Mouse (Mus musculus): ENCODE results near the gene Sim2.

Sim2 gene

DNA sequence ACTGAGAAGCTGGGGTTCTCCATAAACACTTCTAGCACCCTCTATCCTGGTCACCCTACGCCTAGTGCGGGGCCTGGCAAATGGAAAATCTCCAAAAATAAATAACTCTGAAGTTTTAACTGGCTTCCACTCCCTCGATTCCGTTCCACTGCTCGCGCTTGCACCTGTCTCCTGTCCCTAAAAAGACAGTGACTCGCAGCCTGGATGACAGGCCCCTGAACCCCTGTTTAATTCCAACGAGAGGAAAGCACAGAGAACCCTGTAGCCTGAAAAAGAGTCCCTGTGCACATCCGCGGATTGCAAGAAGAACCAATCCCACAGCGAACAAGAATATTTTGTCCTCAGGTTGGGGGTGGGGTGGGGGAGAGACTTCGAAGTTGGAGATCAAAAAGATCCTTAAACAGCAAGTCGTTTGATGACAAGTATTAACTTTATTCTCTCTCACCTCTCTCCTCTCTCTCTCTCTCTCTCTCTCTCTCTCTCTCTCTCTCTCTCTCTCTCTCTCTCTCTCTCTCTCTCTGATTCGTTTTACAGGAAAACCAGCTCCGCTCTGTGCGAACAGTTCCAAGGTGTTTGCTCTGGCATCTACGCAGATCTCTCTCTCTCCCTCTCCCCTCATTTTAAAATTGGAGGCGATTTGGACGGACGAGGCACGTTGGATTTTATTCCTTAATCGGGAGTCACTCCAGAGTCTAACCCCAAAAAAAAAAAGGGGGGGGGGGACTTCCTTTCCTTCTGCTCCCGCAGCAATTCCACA is 6.2 kb upstream of the Sim2 start:
- no peak for DNase-seq (ENCODE audit: low spot score in 2 of 2)

DNA sequence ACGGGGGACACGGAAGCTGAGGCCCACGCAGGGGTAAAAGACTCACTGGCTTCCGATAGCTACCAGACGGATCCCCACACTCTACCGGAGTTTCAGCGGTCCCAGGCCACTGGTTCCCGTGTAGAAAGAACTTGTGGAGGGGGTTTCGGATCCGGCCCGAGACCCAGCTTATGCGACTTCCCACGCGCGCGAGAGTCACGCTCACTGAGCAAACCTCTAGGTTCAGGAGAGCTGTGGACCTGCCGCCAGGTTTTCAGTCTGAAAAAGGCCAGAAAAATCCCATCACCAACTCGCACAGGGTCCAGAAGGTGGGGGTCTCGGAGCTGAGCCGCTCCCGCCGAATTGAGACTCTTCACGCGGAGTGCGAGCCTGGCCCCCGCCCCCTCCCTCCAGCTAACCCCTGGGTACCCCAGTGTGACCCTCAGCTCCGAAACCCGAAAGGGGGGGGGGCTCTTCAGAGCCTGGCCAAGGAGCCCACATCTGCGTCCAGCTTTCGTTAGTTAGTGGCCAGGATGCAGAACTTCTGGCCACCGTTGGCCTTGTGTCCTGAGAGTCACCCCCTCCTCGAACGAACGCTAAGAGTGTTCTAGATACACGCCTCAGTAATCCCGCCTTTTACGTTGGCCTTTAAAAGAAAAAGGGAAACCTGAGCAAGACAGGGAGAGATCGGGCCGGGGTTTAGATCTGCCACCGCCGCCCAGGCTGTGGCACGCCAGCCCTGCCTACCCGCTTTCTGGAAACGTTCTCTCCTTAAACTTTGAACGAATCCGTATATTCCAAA is 5.5 kb upstream of the Sim2 start:
- no peak for DNase-seq (ENCODE audit: low spot score in 2 of 2)

DNA sequence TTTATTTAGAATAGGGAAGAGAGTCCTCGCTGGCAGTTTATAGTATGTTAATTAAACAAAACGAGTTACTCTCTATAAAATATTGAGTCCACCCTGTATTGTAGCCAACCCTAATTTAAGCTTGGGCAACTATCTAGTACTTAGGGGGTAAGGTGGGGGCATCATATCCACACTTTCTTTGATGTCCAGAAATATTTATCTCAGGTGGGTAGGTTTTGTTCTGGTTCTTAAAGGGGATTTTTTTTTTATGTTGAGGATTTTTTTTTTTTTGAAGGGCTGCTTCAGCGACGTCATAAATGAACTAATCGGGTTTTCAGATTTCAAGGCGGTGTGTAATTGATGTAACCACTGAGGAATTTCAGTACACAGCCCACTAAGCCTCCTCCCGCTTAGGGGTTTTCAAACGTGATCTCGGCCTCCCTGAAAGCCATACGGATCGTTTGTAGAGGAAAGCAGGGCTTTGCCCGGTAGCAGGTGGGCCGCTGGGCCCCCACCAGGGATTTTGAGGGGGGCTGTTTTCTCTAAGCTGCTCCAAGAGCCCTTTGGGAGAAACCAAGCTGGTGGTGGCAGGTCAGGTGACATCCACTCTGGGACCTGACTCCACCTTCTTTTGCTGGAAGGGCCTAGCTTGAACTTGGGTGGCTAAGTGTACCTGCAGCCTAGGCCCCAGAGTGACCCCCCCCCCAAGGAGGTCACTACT is 4.7 kb upstream of the Sim2 start:
- DNase-seq (ENCODE audit: low spot score in 2 of 2) = no peak

DNA sequence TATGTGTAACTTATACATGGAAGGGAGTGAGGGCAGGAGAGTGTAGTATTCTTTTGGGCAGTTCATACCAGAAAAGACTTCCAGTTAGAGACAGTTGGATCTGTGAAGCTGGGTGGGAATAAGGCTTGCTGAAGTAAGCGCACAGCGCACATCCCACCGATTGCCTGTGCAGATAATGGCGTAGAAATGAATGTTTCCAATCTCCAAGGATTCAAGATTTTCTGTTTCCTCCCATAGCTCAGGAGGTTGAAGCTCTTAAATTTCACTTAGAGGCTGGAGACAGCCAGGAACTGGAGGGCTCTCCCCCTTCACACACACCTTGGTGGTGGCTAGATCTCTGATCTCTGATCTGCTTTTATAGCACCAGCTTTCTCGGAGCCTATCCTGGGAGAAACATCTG is 3.1 kb upstream of the Sim2 start:
- DNase-seq (ENCODE audit: low spot score in 2 of 2) = no peak

DNA sequence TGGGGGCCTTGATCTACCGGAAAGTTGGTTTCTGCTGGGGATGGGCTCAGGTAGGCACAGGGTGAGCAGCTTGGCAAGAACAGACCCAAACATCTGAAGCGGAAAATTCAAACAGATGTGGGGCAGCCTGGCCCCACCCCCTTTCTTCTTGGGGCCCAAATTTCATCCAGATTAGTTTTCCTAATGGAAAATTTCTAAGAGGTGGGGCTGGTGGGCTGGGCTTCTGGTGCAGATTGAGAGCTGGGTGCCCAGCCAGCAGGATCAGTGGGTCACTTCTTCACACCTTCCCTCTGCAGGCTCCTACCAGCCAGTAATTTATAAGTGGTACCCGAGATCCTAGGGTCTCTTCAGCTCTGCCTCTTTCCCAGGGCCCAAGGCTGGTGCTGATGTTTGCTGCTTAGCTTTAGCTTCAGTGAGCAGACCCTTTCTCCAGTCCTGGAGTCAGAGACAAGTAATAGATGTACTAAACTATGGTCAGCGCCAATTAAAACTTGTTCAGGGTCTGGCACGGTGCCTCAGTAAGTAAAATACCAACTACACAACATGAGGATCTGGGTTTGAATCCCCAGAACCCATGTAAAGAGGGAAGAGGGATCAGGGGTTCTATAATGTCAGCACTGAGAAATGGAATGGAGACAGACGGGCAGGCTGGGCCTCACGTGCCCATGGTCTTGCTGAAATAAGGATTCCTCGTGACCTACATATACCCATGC is 2.6 kb upstream of the Sim2 start:
- DNase-seq (ENCODE audit: low spot score in 2 of 2) = no peak

DNA sequence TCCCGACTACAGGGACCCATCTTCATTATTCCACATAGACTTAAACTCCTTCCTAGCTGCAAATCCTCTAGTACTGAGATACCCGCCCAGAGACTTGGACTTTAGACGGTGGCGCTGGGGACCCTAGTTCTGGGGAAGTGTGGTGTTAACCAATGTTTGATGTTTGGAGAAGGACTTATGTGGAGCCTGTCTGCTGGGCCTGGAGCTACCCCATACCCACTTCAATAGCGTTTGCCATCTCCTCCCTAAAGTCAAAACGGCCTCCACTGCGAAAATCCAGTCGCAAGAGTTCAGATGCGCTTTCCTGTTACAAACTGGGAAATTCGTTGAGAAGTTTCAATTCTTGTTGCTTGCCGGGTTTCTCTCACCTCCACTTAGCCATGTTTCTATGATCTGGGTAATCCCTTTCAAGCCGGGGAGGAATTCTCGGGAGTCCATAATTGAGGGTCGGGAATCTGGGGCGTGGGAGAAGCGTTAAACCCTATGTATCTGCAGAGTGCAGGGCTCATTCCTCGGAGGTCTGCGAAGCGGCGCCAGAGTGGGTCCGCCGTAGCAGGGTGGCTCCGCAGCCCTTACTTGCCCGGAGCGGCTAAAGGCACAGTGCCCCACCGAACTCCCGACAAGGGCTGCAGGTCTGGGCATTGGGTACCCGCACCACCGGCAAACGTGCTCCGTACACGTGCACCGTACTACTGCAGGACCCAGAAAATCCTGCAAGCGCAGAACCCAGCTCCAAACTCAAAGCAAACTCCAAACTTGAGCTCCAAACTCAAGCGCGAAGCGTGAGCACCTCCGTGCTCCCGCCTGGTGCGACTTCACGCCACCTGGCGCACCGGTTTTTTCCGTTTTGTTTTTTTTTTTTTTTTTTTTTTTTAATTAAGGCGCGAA is 1.5 kb upstream of the Sim2 start:
- no peak for DNase-seq (ENCODE audit: low spot score in 2 of 2)

DNA sequence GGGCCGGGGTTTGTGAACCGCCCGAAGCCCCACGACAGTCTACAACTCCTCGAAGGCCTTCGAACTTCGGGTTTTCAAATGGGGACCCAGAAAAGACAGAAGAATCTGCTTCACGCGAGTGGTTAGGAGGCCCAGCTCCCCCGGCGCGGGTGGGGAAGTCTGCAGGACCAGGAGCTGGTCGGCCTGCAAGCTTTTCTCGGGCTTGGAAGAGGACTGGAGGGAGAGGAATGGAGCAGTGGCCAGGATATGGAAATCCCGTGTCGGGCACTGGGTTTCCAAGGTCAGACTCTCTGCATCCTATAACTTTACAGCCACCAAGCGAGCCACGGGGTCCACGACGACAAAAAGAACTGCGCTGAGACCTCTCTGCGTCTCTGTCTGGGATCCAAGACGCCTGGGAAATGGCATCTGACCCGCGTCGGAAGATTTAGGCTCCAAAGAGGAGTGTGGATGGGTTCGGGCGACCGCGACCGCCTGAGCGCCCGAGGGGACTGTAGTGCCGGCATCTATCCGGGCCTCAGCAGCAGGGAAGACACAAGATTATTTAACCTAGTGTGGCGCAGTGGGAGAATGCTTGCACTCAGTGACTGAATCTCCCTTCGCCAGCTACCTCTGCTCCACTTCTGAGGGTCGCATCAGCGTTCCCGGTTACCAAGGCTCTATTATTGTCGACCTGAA is 744 bp upstream of the Sim2 start:
- no peak for DNase-seq (ENCODE audit: low spot score in 2 of 2)

DNA sequence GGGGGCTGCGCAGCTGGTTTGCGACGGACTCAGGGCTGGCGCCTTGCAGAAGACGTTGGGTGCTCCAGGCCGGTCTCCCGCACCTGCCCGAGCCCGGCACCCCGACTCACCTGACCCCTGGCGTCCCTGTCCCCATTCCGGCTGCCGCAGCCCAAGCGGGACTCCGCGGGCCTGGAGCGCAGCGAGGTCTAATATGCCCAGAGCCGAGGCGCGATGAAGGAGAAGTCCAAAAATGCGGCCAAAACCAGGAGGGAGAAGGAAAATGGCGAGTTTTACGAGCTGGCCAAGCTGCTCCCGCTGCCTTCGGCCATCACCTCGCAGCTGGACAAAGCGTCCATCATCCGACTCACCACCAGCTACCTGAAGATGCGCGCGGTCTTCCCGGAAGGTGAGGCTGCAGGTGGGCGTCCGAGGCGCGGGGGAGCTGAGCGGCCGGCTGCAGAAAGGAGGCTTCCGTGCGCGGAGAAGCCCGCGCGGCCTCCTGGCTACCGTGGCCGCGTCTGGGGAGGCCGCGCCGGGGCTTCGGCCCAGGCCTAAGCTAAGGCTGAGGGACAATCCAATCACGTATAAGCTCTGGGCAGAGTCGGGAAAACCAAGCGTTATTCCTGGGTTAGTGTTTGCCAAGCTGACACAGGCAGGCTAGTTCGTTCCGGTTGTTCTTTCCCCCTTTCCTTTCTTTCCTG is 1.0 kb downstream of the Sim2 start:
- no peak for DNase-seq (ENCODE audit: low spot score in 2 of 2)

DNA sequence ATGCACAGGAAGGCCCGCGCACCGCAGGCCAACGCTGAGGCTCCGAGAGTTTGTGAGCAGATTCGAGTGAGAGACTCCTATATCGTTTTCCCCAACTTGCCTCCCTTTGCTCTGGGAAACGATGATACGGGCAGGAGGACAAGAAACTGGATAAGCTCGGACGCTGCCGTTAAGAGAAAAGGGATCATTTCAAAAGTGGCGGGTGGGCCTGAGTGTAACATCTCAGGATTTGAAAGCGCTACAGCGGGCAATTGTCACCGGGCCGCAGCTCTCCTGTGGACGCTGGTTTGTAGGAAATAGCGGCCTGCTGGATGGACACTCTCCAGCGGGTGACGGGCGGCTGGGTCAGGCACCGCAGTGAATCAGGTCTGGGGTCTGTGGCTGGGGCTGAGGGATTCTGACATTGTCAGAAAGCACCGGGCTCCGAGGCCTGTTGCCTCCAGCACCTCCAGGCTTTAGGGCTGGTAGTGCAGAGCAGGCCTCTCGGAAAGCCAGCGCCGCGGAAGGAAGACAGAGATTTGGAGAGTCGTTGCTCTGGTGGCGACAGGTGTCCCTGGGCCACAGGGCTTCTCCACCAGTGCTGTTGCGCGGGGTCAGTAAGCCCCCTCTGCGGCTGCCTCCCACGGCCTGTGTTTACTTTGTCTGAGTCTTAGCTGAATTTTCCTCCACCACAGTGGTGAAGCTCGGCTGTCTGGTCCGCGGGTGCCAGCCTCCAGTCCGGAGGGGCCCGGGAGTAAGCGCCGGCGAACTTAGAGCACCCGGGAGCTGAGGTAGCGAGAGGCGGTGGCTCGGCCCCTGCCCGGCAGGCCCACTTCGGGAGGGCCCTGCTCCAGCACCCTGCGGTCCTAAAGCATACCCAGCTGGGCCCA is 2.2 kb downstream of the Sim2 start:
- DNase-seq (ENCODE audit: low spot score in 2 of 2) = no peak

DNA sequence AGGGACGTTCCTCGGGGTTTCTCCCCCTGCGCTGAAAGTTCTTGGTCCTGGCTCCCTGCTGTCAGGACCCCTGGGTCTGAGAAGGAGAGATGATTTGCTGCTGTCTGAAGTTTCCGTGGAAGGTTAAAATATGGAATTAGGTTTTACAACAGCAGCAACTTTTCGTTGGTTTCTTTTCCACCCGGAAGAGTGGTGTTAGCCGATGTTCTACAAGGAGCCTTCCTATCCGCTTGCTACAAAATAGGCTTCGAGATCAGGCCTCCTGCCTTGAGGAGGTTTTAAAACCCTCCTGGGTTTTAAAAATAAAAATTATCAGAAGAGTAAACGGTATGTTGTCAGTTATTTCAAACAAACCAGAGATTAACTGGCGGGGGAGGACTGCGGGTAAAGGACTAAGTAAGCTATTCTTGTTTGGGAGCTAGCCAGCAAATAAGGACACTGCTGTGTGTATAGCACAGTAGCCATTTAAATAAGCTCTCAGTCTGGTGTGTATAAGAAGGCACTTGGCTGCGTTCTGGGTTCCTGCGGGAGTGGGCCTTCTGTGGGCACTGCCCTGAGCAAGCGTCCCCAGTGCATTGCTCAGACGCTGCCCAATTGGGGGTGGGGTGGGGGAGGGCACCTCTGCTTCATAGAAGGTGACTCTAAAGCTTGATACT is 3.0 kb downstream of the Sim2 start:
- no peak for DNase-seq (ENCODE audit: low spot score in 2 of 2)

DNA sequence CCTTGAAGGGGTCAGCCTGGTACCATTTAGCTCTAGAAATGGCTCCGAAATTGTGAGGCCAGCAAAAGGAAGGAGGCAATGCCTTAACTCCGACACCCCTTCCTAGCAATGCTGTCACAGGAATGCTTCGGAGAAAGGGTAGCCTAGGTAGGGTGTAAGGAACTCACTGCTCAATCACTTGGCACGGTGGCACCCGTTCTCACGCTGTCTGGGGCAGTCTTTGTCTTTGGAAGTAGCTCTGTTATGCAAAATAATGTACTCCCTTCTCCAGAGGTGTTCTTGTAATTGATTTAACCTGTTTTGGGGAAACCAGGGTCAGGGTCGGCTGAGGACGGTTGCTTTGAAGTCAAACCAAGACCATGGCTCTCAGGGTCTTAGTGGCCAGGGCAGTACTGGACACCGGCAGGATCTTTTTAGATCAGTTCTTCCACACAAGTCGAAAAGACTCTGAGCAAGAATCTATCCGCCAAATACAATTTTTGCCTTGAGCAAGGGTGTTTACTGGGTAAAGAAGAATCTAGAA is 3.6 kb downstream of the Sim2 start:
- DNase-seq (ENCODE audit: low spot score in 2 of 2) = no peak

DNA sequence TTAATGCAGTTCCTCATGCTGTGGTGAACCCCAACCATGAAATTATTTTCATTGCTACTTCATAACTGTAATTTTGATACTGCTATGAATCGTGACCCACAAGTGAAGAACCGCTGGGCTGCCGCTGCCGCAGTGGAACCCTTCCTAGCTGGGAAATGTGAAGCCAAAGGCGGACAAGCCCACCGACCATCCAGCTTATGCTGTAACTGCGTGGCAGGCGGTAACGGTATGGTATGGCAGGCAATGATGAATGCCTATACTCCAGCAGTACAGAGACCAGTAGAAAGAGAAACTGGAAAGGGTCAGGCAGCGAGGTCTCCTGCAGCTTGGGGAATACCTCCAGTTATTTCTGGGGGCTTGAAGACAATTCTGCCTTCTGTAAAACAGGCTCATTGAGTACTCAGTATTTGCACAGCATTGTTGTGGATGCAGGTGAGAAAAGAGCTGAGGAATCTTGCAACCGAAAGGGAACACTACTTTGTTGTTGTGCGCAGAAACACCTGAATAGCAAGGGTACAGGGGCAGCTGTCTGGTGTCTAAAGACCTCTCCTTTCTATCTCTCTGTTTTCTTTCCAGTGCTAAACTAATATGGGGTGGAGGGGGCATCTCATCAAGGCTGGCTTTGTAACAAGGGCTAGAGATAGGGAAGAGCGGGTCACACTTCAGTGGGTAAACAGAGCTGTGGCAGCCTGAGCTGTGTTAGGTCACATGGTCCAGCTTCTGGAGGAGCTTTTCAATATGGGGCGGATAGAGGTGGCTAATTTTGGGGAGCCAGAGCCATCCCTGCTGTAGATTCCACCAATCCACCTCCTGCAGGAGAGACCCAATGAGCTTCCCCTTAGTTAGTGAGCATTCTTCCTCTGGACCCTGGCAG is 4.3 kb downstream of the Sim2 start:
- DNase-seq (ENCODE audit: low spot score in 2 of 2) = no peak

DNA sequence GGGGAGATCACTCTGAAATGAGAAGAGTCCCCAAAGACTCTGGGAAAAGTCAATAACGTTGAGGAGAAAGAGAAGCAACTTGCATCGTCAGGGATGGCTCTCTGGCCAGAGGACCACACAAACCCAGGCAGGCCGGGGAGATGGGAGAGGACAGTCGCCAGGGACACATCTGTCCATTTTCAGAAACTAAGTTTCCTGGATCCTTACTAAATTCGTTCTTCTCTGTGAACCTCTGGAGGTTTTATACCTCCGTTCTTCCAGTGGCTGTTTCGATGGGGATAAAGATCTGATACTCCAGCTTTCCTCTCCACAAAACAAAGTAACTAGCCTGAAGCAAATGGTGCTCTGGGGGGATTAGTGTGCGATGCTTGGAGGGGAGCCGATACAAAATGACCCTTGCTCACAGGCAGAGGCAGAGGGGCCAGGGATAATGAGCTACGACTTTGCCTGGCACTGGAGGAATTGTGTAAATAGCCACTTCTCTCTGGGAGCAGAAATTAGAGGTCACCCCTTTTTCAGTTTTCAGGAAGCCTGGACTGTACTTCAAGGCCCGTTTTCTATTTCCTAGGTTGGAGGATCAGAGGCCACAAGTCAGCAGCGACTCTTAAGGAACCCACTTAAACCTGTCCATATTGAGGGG is 7.9 kb downstream of the Sim2 start:
- DNase-seq (ENCODE audit: low spot score in 2 of 2) = no peak

DNA sequence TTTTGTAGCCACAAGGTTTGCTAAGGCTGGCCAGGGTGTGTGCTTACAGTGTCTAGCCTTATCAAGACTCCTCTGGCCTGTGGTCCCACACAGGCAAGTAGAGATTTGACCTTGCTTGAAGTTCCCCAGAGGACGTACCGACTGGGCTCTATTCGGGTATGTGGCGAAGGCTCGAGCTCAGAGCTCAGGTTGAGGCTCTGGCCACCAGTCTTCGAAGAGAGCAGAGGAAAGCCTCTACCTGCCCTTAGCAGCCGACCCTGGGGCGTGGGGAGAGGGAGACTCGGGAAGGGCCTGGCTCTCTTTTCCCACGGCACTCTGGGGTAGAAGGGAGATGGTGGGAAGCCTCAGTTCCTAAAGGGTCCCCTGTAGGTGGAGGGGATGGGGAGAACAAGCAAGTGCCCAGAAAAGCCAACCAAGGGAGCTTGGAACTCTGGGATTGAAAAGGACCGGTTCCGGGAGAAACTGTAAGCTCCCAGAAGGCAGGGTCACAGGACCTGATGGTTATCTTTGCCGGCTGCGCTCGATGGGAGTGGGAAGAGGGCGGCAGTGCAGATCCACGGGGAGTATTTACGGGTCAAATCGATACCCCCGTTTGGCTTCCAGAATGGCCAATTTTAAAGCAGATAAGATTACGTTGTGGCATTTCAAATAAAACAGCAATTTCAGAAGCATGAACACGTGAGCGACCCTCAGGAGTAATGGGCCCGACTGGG is 8.6 kb downstream of the Sim2 start:
- no peak for DNase-seq (ENCODE audit: low spot score in 2 of 2)

DNA sequence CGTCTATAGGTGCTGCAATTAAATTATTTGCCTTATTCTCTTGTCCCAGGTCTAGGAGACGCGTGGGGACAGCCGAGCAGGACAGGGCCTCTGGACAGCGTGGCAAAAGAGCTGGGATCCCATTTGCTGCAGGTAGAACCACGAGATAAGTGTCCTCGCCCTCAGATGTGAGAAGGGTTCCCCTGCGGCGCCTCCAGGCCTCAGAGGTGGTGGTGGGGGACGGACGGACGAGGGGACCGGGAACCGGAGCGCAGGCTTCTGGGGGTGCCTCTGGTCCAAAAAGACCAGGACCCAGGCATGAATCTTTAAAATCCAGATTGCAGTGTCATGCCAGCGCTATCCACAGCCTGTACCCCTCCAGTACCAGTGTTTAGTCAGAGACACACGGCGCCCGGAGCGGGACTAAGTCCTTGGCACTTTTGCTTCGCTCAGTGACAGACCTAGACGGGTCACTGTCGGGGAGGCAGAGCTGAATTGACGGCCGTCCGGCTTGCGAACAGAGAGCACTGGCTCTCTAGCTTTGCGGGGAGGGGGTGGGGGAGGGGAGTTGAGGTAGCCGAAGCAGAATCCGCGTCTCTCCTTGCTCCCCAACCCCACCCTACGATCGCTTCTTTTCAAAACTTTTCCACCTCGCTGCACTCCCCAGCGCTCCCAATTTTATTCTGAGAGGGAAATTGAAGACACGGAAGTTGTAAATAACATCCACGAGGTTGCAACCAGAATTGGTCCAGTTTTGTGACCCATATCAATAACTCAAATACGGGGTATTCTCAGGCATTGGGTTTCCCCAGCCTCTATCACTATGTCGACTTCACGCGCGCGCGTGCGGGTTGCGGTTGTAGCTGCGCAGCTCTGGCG is 9.7 kb downstream of the Sim2 start:
- no peak for DNase-seq (ENCODE audit: low spot score in 2 of 2)
